Mouse (Mus musculus) gastrocnemius, adult 8-10 months (tissue): Measurements from ENCODE around the gene 2310034G01Rik. TPM values are rescaled to one million over a fixed set of nuclear protein-coding genes. Genes with fewer than 3 reads are reported as not detected.

Source experiments
- DNase-seq, 2 experiments: peaks; one replicate each; pipeline ENCODE4 v3.0.0; 2022; ENCODE audit warnings: low spot score in 2 of 2
- microRNA-seq: library from miRNA; unstranded; fragments of <30 nt; microRNA quantifications from one replicate; pipeline ENCODE4 v1.2.0, GENCODE M21; 2022
- total RNA-seq, 4 experiments: library from RNA; stranded (reverse); gene quantifications; 2 replicates each; pipeline ENCODE4 v1.2.4; 2022

2310034G01Rik gene
- total RNA-seq, 4 experiments from 2014 or later: 0.27 to 0.35 (median 0.29) TPM; not detected in 1

DNA sequence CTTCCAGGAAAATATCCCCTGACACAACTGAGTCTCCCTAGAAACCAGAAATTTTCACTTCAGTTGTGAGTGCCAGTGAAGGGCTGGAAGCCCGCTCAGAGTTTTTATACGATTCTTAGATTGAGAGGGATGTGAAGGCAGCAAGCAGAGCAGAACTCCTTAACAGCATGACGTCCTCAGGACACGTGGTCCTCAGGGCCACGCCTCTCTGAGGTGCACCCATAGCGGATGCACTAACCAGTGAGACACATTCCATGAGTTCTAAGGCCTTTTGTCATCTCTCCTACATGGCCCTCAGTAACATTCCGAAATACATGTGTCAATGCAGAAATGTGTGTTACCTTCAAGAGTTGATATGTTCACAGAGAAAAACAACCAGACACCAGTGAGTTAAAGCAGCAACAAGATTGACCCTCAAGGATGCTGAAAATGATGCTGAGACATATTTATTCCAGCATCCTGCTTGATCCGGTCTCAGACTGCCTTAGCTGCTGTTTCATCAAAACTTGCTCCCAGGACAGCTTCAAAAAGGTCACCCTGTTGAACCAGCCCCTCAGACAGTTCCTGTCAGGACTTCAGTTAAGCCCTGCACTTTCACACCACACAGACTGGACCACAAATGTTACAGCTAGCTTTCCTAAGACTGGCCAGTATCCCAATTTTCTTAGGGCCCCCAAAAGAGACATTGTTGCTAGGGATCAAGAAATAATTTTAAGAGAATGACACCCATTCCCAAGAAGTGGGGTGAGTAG, 49.6 kb downstream of the 2310034G01Rik start:
- DNase-seq: no peak

Small RNAs within 50 kb of the gene (microRNA-seq; reads per million reads assigned to microRNA genes)
- not detected for gene Mir146b

Other genes with a start within 250 kb of the 2310034G01Rik start
- gene Elovl3, start 218.4 kb downstream of the 2310034G01Rik start, total RNA-seq: not detected
- 1 to 10 TPM; 1.8 to 8.3 (median 5.1) TPM for gene Pitx3, start 202.0 kb downstream of the 2310034G01Rik start, total RNA-seq
- 10 to 100 TPM; 39.3 to 52.2 (median 46.2) TPM for gene Gbf1, start 197.8 kb downstream of the 2310034G01Rik start, total RNA-seq
- gene Nfkb2, start 46.0 kb downstream of the 2310034G01Rik start, total RNA-seq: 10 to 100 TPM in 1 of 4 experiments, 1 to 10 TPM in 3; 8.7 to 10.5 (median 9.3) TPM
- under 1 TPM in 2 of 4 experiments, not detected in 2; 0.15 to 0.19 TPM for gene Psd, start 23.1 kb downstream of the 2310034G01Rik start, total RNA-seq
- 1 to 10 TPM; 2.0 to 3.9 (median 3.0) TPM for gene Fbxl15, start 22.1 kb downstream of the 2310034G01Rik start, total RNA-seq
- gene Cuedc2, start 11.6 kb downstream of the 2310034G01Rik start, total RNA-seq: 10 to 100 TPM; 57.5 to 66.3 (median 64.3) TPM
- 1 to 10 TPM; 1.1 to 2.2 (median 1.9) TPM for gene Mfsd13a, start 9.2 kb downstream of the 2310034G01Rik start, total RNA-seq
- gene Actr1a, start 45.4 kb upstream of the 2310034G01Rik start, total RNA-seq: 10 to 100 TPM; 56.5 to 61.5 (median 59.3) TPM
- 1 to 10 TPM; 4.5 to 5.7 (median 5.3) TPM for gene Sufu, start 46.6 kb upstream of the 2310034G01Rik start, total RNA-seq
- gene Trim8, start 151.4 kb upstream of the 2310034G01Rik start, total RNA-seq: 10 to 100 TPM; 22.0 to 24.0 (median 22.7) TPM
- 10 to 100 TPM; 51.1 to 76.4 (median 62.8) TPM for gene Arl3, start 222.9 kb upstream of the 2310034G01Rik start, total RNA-seq
- 1 to 10 TPM; 1.6 to 3.0 (median 2.8) TPM for gene Sfxn2, start 223.1 kb upstream of the 2310034G01Rik start, total RNA-seq
- 100 to 1,000 TPM in 1 of 4 experiments, 10 to 100 TPM in 3; 56.9 to 103 (median 59.7) TPM for gene Wbp1l, start 248.8 kb upstream of the 2310034G01Rik start, total RNA-seq